Mouse (Mus musculus) midbrain, embryonic 16.5 days (tissue): ENCODE measurements around the gene Dcakd. TPM values are rescaled to one million over a fixed set of nuclear protein-coding genes. Genes with fewer than 3 reads are reported as not detected.

Experiments used
- ATAC-seq: fragments of 200-750 bp; cut with Nextera tagmentation; 2 replicates; pipeline ENCODE4 v1.8.0; 2017; ENCODE audit warnings: moderate TSS enrichment
- H3K27ac ChIP-seq: fragments of 300-500 bp; sonication (generic); 2 replicates; pipeline ENCODE4 v1.5.1; 2014; ENCODE audit warnings: mild to moderate bottlenecking, low read length, mixed read lengths
- H3K27me3 ChIP-seq: fragments of 300-500 bp; sonication (generic); 2 replicates; pipeline ENCODE4 v1.6.1; 2014; ENCODE audit warnings: low read depth, low read length, mixed read lengths; ENCODE audit not compliant: control insufficient read depth, insufficient read depth
- H3K36me3 ChIP-seq: fragments of 300-500 bp; sonication (generic); 2 replicates; pipeline ENCODE4 v1.6.1; 2014; ENCODE audit warnings: mild to moderate bottlenecking, low read length, moderate library complexity, mixed read lengths; ENCODE audit not compliant: control insufficient read depth, insufficient read depth
- H3K4me1 ChIP-seq: fragments of 300-500 bp; sonication (generic); 2 replicates; pipeline ENCODE4 v1.6.1; 2014; ENCODE audit warnings: mild to moderate bottlenecking, low read length, mixed read lengths; ENCODE audit not compliant: control insufficient read depth, insufficient read depth
- H3K4me2 ChIP-seq: fragments of 300-500 bp; sonication (generic); 2 replicates; pipeline ENCODE4 v1.6.1; 2014; ENCODE audit warnings: mild to moderate bottlenecking, low read length, mixed read lengths
- H3K4me3 ChIP-seq: fragments of 300-500 bp; sonication (generic); 2 replicates; pipeline ENCODE4 v1.5.1; 2014; ENCODE audit warnings: low read depth, mild to moderate bottlenecking, low read length, moderate library complexity, mixed read lengths
- H3K9ac ChIP-seq: fragments of 300-500 bp; sonication (generic); 2 replicates; pipeline ENCODE4 v1.6.1; 2014; ENCODE audit warnings: low read depth, low read length, mixed read lengths
- H3K9me3 ChIP-seq: fragments of 300-500 bp; sonication (generic); replicated peaks from 2 replicates; pipeline ENCODE4 v1.6.1; 2014; ENCODE audit warnings: mild to moderate bottlenecking, low read length, mixed read lengths; ENCODE audit not compliant: control insufficient read depth, poor library complexity, severe bottlenecking
- WGBS: fragments of 180-500 bp; shearing (Covaris S2); extraction: QIAGEN DNeasy Blood & Tissue Kit; methylation state at CpG from one replicate; pipeline ENCODE4 v1.1.7; 2014; 5-methylcytosine and 5-hydroxymethylcytosine counted together
- polyA plus RNA-seq: library from polyadenylated mRNA; unstranded; fragments of >200 nt; fragmentation: Nextera tagmentation; extraction: Ambion mirVana; gene quantifications from 2 replicates; pipeline ENCODE4 v1.2.1, GENCODE M21; 2015

Gene Dcakd
- polyA plus RNA-seq, 1 experiment from 2014 or later, result 174 TPM

GRCm38 (mm10) chr11:103016930-103017329 lies 11.2 kb downstream of the Dcakd start:
- peak overlapping the region; percentile 92 for H3K27ac ChIP-seq
- ATAC-seq, result peak; percentile 98
- peak overlapping the region; percentile 59 for H3K4me2 ChIP-seq
- no peaks in the 10 kb centered on the region for H3K9me3 ChIP-seq
- H3K4me1 ChIP-seq, result peaks cover 16% of the 10 kb centered on the region
- H3K36me3 ChIP-seq, result no peaks in the 10 kb centered on the region
- under 1% methylated on average over 39 of the region's 41 CpGs for WGBS
- no peaks in the 10 kb centered on the region for H3K27me3 ChIP-seq
- H3K9ac ChIP-seq, result peak overlapping the region; percentile 82
- H3K4me3 ChIP-seq, result peak overlapping the region; percentile 67

- Histone ChIP-seq H3K4me3 (peak overlapping the region; percentile 67), H3K36me3 (no peaks in the 10 kb centered on the region), H3K4me2 (peak overlapping the region; percentile 59), H3K4me1 (peaks cover 16% of the 10 kb centered on the region), H3K27ac (peak overlapping the region; percentile 92), H3K27me3 (no peaks in the 10 kb centered on the region), H3K9me3 (no peaks in the 10 kb centered on the region), H3K9ac (peak overlapping the region; percentile 82)
- peak; percentile 16; the same call in 1 of the 2 replicates for ATAC-seq
- 46% methylated on average over 27 of the region's 27 CpGs for WGBS
Measured at GRCm38 (mm10) chr11:103015881-103016825, 12.0 kb downstream of the Dcakd start.

GRCm38 (mm10) chr11:103011206-103011497 lies 17.0 kb downstream of the Dcakd start:
- H3K4me2 ChIP-seq, result no peak overlapping the region
- H3K4me3 ChIP-seq, result no peak overlapping the region
- no peaks in the 10 kb centered on the region for H3K27me3 ChIP-seq
- no peaks in the 10 kb centered on the region for H3K9me3 ChIP-seq
- no peaks in the 10 kb centered on the region for H3K36me3 ChIP-seq
- H3K4me1 ChIP-seq, result peaks cover 20% of the 10 kb centered on the region
- no peak for ATAC-seq
- H3K27ac ChIP-seq, result no peak overlapping the region
- WGBS, result 98% methylated on average over 2 of the region's 2 CpGs
- no peak overlapping the region for H3K9ac ChIP-seq

GRCm38 (mm10) chr11:103010454-103011205 lies 17.5 kb downstream of the Dcakd start:
- Histone ChIP-seq H3K4me1 (peaks cover 15% of the 10 kb centered on the region), H3K9ac (no peak overlapping the region), H3K27ac (no peak overlapping the region), H3K27me3 (no peaks in the 10 kb centered on the region), H3K36me3 (no peaks in the 10 kb centered on the region), H3K4me3 (no peak overlapping the region), H3K9me3 (no peaks in the 10 kb centered on the region), H3K4me2 (no peak overlapping the region)
- WGBS, result 85% methylated on average over 13 of the region's 13 CpGs
- no peak for ATAC-seq

- 93% methylated on average over 8 of the region's 8 CpGs for WGBS
- Histone ChIP-seq H3K4me2 (no peak overlapping the region), H3K9ac (no peak overlapping the region), H3K4me1 (peaks cover 4% of the 10 kb centered on the region; the same call in 1 of the 2 replicates), H3K27me3 (no peaks in the 10 kb centered on the region), H3K4me3 (no peak overlapping the region), H3K9me3 (no peaks in the 10 kb centered on the region), H3K27ac (no peak overlapping the region), H3K36me3 (no peaks in the 10 kb centered on the region)
- no peak for ATAC-seq
Measured at GRCm38 (mm10) chr11:103009208-103009607, 18.9 kb downstream of the Dcakd start.

- no peaks in the 10 kb centered on the region for H3K9me3 ChIP-seq
- no peak for ATAC-seq
- no peaks in the 10 kb centered on the region for H3K27me3 ChIP-seq
- 87% methylated on average over 7 of the region's 7 CpGs for WGBS
- peaks cover 5% of the 10 kb centered on the region for H3K4me1 ChIP-seq
- H3K27ac ChIP-seq, result no peak overlapping the region
- H3K4me2 ChIP-seq, result no peak overlapping the region
- no peaks in the 10 kb centered on the region for H3K36me3 ChIP-seq
- H3K9ac ChIP-seq, result no peak overlapping the region
- no peak overlapping the region for H3K4me3 ChIP-seq
Measured at GRCm38 (mm10) chr11:103008558-103008957, 19.6 kb downstream of the Dcakd start.

- H3K27ac ChIP-seq, result no peak overlapping the region
- H3K4me3 ChIP-seq, result no peak overlapping the region
- no peaks in the 10 kb centered on the region for H3K27me3 ChIP-seq
- H3K9me3 ChIP-seq, result no peaks in the 10 kb centered on the region
- H3K4me2 ChIP-seq, result no peak overlapping the region
- peaks cover 12% of the 10 kb centered on the region for H3K4me1 ChIP-seq
- WGBS, result 90% methylated on average over 6 of the region's 6 CpGs
- no peaks in the 10 kb centered on the region for H3K36me3 ChIP-seq
- no peak for ATAC-seq
- no peak overlapping the region for H3K9ac ChIP-seq
Measured at GRCm38 (mm10) chr11:103007001-103007340, 21.2 kb downstream of the Dcakd start.

GRCm38 (mm10) chr11:103006286-103007000 lies 21.7 kb downstream of the Dcakd start:
- Histone ChIP-seq H3K27me3 (no peaks in the 10 kb centered on the region), H3K27ac (no peak overlapping the region), H3K9me3 (no peaks in the 10 kb centered on the region), H3K4me3 (no peak overlapping the region), H3K4me2 (no peak overlapping the region), H3K36me3 (no peaks in the 10 kb centered on the region), H3K4me1 (peaks cover 12% of the 10 kb centered on the region), H3K9ac (no peak overlapping the region)
- ATAC-seq, result no peak
- WGBS, result 92% methylated on average over 7 of the region's 7 CpGs
